Mouse (Mus musculus) MEL (cell line): ENCODE data around the gene Polr2h. TPM values are rescaled to one million over a fixed set of nuclear protein-coding genes. Genes with fewer than 3 reads are reported as not detected.

Source experiments
- DNase-seq: peaks from one replicate; pipeline ENCODE4 v3.0.0; 2011; ENCODE audit warnings: low read depth, low spot score
- H3K27ac ChIP-seq: 2 replicates; pipeline ENCODE4 v1.5.1; 2012; ENCODE audit warnings: low read depth, mild to moderate bottlenecking, control low read depth, low read length, moderate library complexity; ENCODE audit not compliant: control insufficient read depth
- H3K27me3 ChIP-seq, 2 experiments: fragments of 150-350 bp in 1 of 2; sonication (generic) in 1 of 2; 2 replicates each; pipeline ENCODE4 v1.6.1; 2012; ENCODE audit warnings: low read length in 2 of 2, mild to moderate bottlenecking in 2 of 2, improper control_type of control experiment in 1 of 2, moderate library complexity in 1 of 2; ENCODE audit not compliant: insufficient read depth in 2 of 2, control insufficient read depth in 1 of 2
- H3K36me3 ChIP-seq, 2 experiments: 2 replicates each; pipeline ENCODE4 v1.6.1; 2012 to 2014; ENCODE audit warnings: low read length in 2 of 2, improper control_type of control experiment in 1 of 2, inconsistent platforms in 1 of 2, mild to moderate bottlenecking in 1 of 2; ENCODE audit not compliant: insufficient read depth in 2 of 2, control insufficient read depth in 1 of 2
- H3K4me1 ChIP-seq, 2 experiments: fragments of 150-350 bp in 1 of 2; sonication (generic) in 1 of 2; 2 replicates each; pipeline ENCODE4 v1.6.1; 2012; ENCODE audit warnings: low read length in 2 of 2, improper control_type of control experiment in 1 of 2, mild to moderate bottlenecking in 1 of 2; ENCODE audit not compliant: insufficient read depth in 2 of 2, control insufficient read depth in 1 of 2
- H3K4me3 ChIP-seq, 2 experiments: fragments of 150-350 bp in 1 of 2; sonication (generic) in 1 of 2; 2 replicates each; pipeline ENCODE4 v1.5.1; 2012; ENCODE audit warnings: low read depth in 2 of 2, low read length in 2 of 2, mild to moderate bottlenecking in 2 of 2, moderate library complexity in 2 of 2, control low read depth in 1 of 2, improper control_type of control experiment in 1 of 2; ENCODE audit not compliant: control insufficient read depth in 1 of 2, insufficient read depth in 1 of 2
- H3K79me2 ChIP-seq: 2 replicates; pipeline ENCODE4 v1.6.1; 2012; ENCODE audit warnings: mild to moderate bottlenecking, low read length, moderate library complexity; ENCODE audit not compliant: control insufficient read depth, poor library complexity, insufficient read depth
- H3K9ac ChIP-seq: 2 replicates; pipeline ENCODE4 v1.6.1; 2012; ENCODE audit warnings: low read depth, mild to moderate bottlenecking, control low read depth, low read length, moderate library complexity; ENCODE audit not compliant: control insufficient read depth, poor library complexity, severe bottlenecking
- H3K9me3 ChIP-seq: fragments of 150-350 bp; sonication (generic); replicated peaks from 2 replicates; pipeline ENCODE4 v1.6.1; 2012; ENCODE audit warnings: mild to moderate bottlenecking, low read length, improper control_type of control experiment, moderate library complexity; ENCODE audit not compliant: insufficient read depth
- CHD2 ChIP-seq: IDR thresholded peaks from 2 replicates; pipeline ENCODE4 v1.6.1; 2011; ENCODE audit warnings: low read length, improper control_type of control experiment
- E2F4 ChIP-seq: IDR thresholded peaks from 2 replicates; pipeline ENCODE4 v1.6.1; 2011; ENCODE audit warnings: low read depth, low read length, improper control_type of control experiment, borderline replicate concordance
- EP300 ChIP-seq, 2 experiments: IDR thresholded peaks; 2 replicates each; pipeline ENCODE4 v1.6.1; 2011; ENCODE audit warnings: improper control_type of control experiment in 2 of 2, low read length in 2 of 2, low read depth in 1 of 2, mild to moderate bottlenecking in 1 of 2
- ETS1 ChIP-seq: IDR thresholded peaks from 2 replicates; pipeline ENCODE4 v1.6.1; 2012; ENCODE audit warnings: low read depth, mild to moderate bottlenecking, inconsistent platforms, low read length, improper control_type of control experiment, moderate library complexity
- GABPA ChIP-seq: IDR thresholded peaks from 2 replicates; pipeline ENCODE4 v1.6.1; 2012; ENCODE audit warnings: low read depth, mild to moderate bottlenecking, inconsistent platforms, low read length, improper control_type of control experiment, moderate library complexity
- GATA1 ChIP-seq: IDR thresholded peaks from 2 replicates; pipeline ENCODE4 v1.6.1; 2011; ENCODE audit warnings: low read depth, low read length, improper control_type of control experiment
- KAT2A ChIP-seq: conservative IDR thresholded peaks from 2 replicates; pipeline ENCODE4 v1.6.1; 2012; ENCODE audit warnings: low read depth, low read length, improper control_type of control experiment, inconsistent platforms
- MAFK ChIP-seq: IDR thresholded peaks from 2 replicates; pipeline ENCODE4 v1.6.1; 2011; ENCODE audit warnings: low read depth, mild to moderate bottlenecking, low read length, improper control_type of control experiment, borderline replicate concordance
- MAX ChIP-seq: IDR thresholded peaks from 2 replicates; pipeline ENCODE4 v1.6.1; 2011; ENCODE audit warnings: low read length, improper control_type of control experiment
- MAZ ChIP-seq: IDR thresholded peaks from 2 replicates; pipeline ENCODE4 v1.6.1; 2012; ENCODE audit warnings: low read depth, mild to moderate bottlenecking, inconsistent platforms, low read length, improper control_type of control experiment
- MYB ChIP-seq: IDR thresholded peaks from 2 replicates; pipeline ENCODE4 v1.6.1; 2011; ENCODE audit warnings: mild to moderate bottlenecking, low read depth, low read length, improper control_type of control experiment
- NRF1 ChIP-seq: IDR thresholded peaks from 2 replicates; pipeline ENCODE4 v1.6.1; 2014; ENCODE audit warnings: low read depth, mild to moderate bottlenecking, inconsistent platforms, low read length, improper control_type of control experiment, moderate library complexity; ENCODE audit not compliant: poor library complexity, insufficient read depth, severe bottlenecking
- RAD21 ChIP-seq: IDR thresholded peaks from 2 replicates; pipeline ENCODE4 v1.6.1; 2011; ENCODE audit warnings: mild to moderate bottlenecking, low read depth, low read length, improper control_type of control experiment
- SIN3A ChIP-seq: IDR thresholded peaks from 2 replicates; pipeline ENCODE4 v1.6.1; 2012; ENCODE audit warnings: low read length, improper control_type of control experiment, inconsistent platforms
- SMC3 ChIP-seq: IDR thresholded peaks from 2 replicates; pipeline ENCODE4 v1.6.1; 2011; ENCODE audit warnings: low read depth, low read length, improper control_type of control experiment
- TCF12 ChIP-seq: IDR thresholded peaks from 2 replicates; pipeline ENCODE4 v1.6.1; 2014; ENCODE audit warnings: low read depth, mild to moderate bottlenecking, inconsistent platforms, low read length, improper control_type of control experiment, moderate library complexity
- UBTF ChIP-seq: IDR thresholded peaks from 2 replicates; pipeline ENCODE4 v1.6.1; 2012; ENCODE audit warnings: low read depth, mild to moderate bottlenecking, inconsistent platforms, low read length, improper control_type of control experiment, moderate library complexity, borderline replicate concordance; ENCODE audit not compliant: insufficient read depth
- USF1 ChIP-seq: IDR thresholded peaks from 2 replicates; pipeline ENCODE4 v1.6.1; 2014; ENCODE audit warnings: low read depth, mild to moderate bottlenecking, inconsistent platforms, low read length, improper control_type of control experiment, moderate library complexity
- ZC3H11A ChIP-seq: IDR thresholded peaks from 2 replicates; pipeline ENCODE4 v1.6.1; 2012; ENCODE audit warnings: low read depth, mild to moderate bottlenecking, inconsistent platforms, low read length, improper control_type of control experiment
- ZKSCAN1 ChIP-seq: IDR thresholded peaks from 2 replicates; pipeline ENCODE4 v1.6.1; 2012; ENCODE audit warnings: low read depth, mild to moderate bottlenecking, inconsistent platforms, low read length, improper control_type of control experiment, moderate library complexity
- ZMIZ1 ChIP-seq: IDR thresholded peaks from 2 replicates; pipeline ENCODE4 v1.6.1; 2012; ENCODE audit warnings: low read depth, mild to moderate bottlenecking, inconsistent platforms, low read length, improper control_type of control experiment, moderate library complexity
- polyA plus RNA-seq, 2 experiments: library from polyadenylated mRNA; stranded (reverse) in 1 of 2; unstranded in 1 of 2; fragments of >175 nt in 1 of 2; fragments of >200 nt in 1 of 2; gene quantifications; 2 replicates each; pipeline versions ENCODE4 v1.2.1 to v1.2.4; 2012; ENCODE audit warnings: low replicate concordance in 2 of 2, low read depth in 1 of 2; ENCODE audit not compliant: insufficient read length in 2 of 2, insufficient read depth in 1 of 2, missing spikeins in 1 of 2
- total RNA-seq: library from RNA; depleted of rRNA; stranded (reverse); fragments of 300-350 nt; gene quantifications from 2 replicates; pipeline ENCODE4 v1.2.3, GENCODE M21; 2012

Gene Polr2h
- total and polyA plus RNA-seq, 3 experiments = 95.4 to 180 TPM; not detected in 1

DNA sequence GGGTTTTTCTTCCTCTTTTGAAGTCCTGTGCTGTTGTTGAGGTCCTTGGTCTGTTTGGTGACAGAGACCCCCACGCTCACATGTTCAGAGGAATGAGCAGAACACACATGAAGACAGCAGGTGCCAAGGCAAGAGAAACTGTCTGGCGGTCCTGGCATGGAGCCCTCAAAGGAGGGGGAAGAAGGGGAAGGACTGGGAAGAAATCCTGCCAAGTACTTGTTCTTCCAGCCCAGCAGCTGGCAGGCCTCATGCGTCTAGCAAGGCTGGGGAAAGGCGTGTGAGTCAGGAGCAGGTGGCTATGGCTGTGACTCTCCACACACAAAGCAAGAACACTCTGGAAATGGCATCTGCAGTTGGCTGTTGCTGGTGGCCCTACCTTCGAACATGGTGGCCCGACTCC lies 29.2 kb downstream of the Polr2h start:
- no peak for DNase-seq
- Histone ChIP-seq H3K27me3 (peaks cover 1 to 11% of the 10 kb centered on the region in 2 experiments; a peak in 2 of 4 replicates), H3K9me3 (no peaks in the 10 kb centered on the region), H3K36me3 (no peaks in the 10 kb centered on the region), H3K79me2 (no peaks in the 10 kb centered on the region), H3K27ac (no peak overlapping the region), H3K9ac (no peak overlapping the region), H3K4me1 (no peaks in the 10 kb centered on the region), H3K4me3 (no peak overlapping the region)
- TF ChIP-seq MYB (no peak), SIN3A (no peak), GABPA (no peak), NRF1 (no peak), SMC3 (no peak), GATA1 (no peak), USF1 (no peak), MAZ (no peak), CHD2 (no peak), ZKSCAN1 (no peak), MAFK (no peak), KAT2A (no peak), RAD21 (no peak), ZMIZ1 (no peak), UBTF (no peak)

DNA sequence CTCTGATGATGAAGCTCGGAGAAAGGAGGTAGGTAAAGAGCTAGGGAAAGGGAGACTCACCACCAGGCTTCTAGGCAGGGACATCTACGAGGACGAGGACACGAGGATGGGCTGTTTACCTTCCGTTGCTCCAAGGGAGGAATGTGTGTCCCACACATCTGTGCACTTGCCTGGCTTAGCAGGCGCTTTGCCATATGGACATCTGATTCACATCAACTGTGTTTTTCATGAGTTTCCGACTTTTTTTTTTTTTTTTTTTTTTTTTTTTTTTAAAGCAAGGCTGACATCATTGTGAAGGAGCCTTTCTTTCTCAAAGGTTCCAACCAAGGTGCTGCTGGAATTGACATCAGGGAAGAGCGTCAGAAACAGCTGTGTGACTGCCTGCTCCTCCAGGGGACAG lies 33.1 kb downstream of the Polr2h start:
- DNase-seq = no peak
- no peak for TF ChIP-seq UBTF
- TF ChIP-seq TCF12 = no peak
- TF ChIP-seq EP300 (IDR thresholded peaks at IDR 0.05; ENCODE audit: low read depth in 1 of 2, low read length in 2 of 2) = no peak
- no peak for TF ChIP-seq E2F4
- TF ChIP-seq ETS1 = no peak
- no peak for TF ChIP-seq ZC3H11A
- TF ChIP-seq MAX = no peak
- no peak for TF ChIP-seq MAFK
- TF ChIP-seq MAZ = no peak
- TF ChIP-seq RAD21 = no peak
- TF ChIP-seq, all 39 proteins: peak for 0
- H3K79me2 ChIP-seq = no peaks in the 10 kb centered on the region
- H3K27ac ChIP-seq = no peak overlapping the region
- H3K27me3 ChIP-seq = peaks cover 4 to 13% of the 10 kb centered on the region in 2 experiments; a peak in 3 of 4 replicates
- H3K9me3 ChIP-seq = no peaks in the 10 kb centered on the region
- H3K9ac ChIP-seq = no peak overlapping the region
- no peak overlapping the region for H3K4me3 ChIP-seq
- H3K4me1 ChIP-seq = no peaks in the 10 kb centered on the region
- H3K36me3 ChIP-seq = no peaks in the 10 kb centered on the region
